Mouse (Mus musculus) cerebellum, adult 11 months (tissue): ENCODE data around the gene Mmrn2.
"Not testable (repeated sequence)": the region's sequence is repeated elsewhere in the genome, so short reads cannot be mapped to it uniquely, and the experiment has no call there.

Experiments
- DNase-seq: peaks from one replicate; pipeline ENCODE4 v3.0.0; 2022

The Mmrn2 gene

DNA sequence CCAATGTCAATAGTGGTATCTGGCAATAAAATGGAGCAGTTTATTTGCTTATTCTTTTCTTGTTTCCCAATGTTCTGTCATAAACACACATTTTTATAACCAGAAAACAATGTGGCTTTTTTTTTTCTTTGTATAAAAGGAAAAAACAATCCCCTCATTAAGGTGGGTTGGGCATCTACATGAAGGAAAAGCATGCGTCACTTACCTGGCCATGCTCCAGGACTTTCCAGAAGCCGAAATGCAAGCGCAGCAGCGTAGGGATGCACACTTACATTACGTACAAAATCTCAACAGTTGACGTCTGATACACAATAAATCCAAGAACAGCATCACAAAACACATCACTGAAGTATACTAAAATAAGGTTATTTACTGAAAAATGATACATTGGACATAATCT lies 35.5 kb downstream of the Mmrn2 start:
- DNase-seq, result no peak

- DNase-seq, result no peak
These were observed 37.1 kb downstream of the Mmrn2 start for GRCm38 (mm10) chr14:34412164-34412896.

DNA sequence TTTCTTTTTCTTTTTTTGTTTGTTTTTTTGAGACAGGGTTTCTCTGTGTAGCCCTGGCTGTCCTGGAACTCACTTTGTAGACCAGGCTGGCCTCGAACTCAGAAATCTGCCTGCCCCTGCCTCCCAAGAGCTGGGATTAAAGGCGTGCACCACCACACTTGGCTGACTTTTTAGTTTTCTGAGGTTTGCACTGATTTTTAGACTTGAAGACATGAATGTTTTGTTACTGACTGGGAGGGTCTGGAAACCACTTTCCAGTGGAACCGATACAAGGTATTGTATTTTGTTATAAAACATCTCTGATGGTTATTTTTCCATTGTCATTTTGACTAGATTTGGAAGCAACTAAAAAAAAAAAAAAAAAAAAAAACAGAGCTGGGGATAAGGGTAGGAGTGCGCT lies 41.7 kb downstream of the Mmrn2 start:
- DNase-seq, result not testable (repeated sequence)

- no peak for DNase-seq
These were observed 42.2 kb downstream of the Mmrn2 start for GRCm38 (mm10) chr14:34417501-34417900.

- DNase-seq, result no peak
These were observed 45.8 kb downstream of the Mmrn2 start for GRCm38 (mm10) chr14:34421078-34421477.

DNA sequence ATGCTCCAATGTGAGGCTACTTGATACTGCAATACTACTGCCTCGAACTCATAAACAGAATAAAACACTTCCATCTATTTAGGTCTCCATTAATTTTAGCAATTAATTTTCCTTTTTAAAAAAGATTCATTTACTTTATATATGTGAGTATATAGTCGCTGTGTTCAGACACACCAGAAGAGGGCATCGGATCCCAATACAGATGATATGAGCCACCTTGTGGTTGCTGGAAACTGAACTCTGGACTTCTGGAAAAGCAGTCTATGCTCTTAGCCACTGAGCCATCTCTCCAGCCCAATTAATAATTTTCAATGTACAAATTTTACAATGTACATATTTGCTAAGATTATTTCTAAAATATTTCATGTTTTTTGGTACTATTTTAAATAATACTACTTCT lies 53.0 kb downstream of the Mmrn2 start:
- DNase-seq, result no peak

DNA sequence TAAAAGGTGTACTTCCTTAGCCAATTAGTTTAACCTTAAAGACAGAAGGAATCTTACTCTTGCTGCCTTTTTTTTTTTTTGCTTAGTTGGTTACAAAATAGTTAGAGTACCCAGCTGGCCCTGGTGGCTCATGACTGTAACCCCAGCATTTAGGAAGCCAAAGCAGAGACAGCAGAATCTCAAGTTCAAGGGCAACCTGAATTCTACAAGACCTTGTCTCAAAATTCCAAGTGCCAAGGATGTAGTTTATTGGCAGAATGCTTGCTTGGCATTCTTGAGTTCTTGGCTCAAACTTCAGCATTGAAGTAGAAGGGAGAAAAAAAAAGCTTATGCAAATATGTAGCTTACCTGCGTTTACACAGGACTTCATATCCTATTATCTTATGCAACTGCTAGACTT lies 53.8 kb downstream of the Mmrn2 start:
- no peak for DNase-seq

- no peak for DNase-seq
These were observed 65.3 kb downstream of the Mmrn2 start for GRCm38 (mm10) chr14:34440526-34441066.

- DNase-seq, result no peak
These were observed 67.3 kb downstream of the Mmrn2 start for GRCm38 (mm10) chr14:34442531-34442930.

GRCm38 (mm10) chr14:34444368-34444767 lies 69.1 kb downstream of the Mmrn2 start:
- DNase-seq, result no peak

GRCm38 (mm10) chr14:34444924-34445323 lies 69.7 kb downstream of the Mmrn2 start:
- no peak for DNase-seq

DNA sequence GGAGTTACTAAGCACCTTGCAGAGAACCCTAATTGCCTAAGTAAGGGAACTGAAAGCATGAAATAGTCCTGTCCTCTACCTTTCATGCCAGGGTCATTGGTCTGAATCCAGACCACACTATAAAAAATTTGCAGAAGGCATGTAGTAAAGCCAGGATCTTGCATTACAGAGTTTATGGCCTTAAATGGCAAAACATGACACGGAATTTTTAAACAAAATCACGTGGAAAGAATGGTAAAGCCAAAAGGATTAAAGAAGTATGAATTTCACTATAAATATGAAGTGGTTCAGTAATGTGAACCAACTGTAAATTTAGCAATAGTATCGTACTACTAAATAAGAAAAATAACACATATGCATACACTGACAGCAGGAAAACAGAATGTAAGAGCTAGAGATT lies 70.1 kb downstream of the Mmrn2 start:
- DNase-seq, result no peak

DNA sequence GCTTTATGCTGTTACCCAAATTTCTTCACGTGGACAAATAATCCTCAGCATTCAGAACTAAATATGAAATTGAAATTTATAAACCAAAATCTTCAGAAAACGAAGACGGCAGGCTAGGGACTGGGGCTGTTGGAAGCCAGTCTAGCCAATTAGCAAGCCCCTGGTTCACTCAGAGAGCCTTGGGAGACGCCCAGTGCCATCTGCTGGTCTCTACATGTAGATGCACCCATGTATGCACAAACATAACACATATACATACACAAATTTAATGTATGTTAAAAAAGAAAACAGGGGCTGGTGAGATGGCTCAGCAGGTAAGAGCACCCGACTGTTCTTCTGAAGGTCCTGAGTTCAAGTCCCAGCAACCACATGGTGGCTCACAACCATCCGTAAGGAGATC lies 71.4 kb downstream of the Mmrn2 start:
- DNase-seq, result no peak

DNA sequence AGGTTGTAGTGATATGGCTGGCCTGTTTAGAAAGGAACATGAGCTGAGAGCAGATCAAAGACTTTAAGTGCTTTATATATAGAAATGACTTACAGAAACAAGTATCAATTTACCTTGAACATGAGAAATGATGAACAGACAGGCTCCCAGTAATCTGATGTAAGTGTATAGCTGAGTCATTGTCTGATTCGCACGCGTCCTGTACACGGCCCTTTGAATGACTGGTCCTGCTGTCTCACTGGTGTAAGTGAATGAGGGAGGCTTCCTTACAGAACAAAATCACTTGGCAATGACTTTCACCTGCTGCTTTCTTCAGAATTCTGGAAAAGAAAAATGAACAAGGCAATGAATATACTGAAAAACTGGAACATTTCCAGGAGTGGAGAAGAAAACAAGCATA lies 72.4 kb downstream of the Mmrn2 start:
- no peak for DNase-seq

DNA sequence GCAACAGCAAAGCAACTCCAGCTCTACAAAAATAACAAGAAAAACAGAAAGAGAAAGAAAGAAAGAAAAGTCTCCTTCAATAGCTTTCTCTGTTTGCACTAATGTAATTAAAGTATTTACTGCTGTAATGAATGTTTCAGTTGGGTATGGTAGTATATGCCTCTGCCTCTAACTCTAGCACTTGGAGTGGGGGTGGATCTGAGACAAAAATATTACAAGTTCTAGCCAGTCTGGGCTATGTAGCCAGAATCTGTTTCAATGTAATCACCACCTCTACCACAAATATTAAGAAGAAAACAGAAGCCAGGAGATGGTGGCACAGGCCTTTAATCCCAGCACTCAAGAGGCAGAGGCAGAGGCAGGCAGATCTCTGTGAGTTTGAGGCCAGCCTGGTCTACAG lies 73.1 kb downstream of the Mmrn2 start:
- no peak for DNase-seq

GRCm38 (mm10) chr14:34449807-34450206 lies 74.5 kb downstream of the Mmrn2 start:
- DNase-seq, result no peak

- no peak for DNase-seq
These were observed 75.2 kb downstream of the Mmrn2 start for GRCm38 (mm10) chr14:34450451-34450850.

DNA sequence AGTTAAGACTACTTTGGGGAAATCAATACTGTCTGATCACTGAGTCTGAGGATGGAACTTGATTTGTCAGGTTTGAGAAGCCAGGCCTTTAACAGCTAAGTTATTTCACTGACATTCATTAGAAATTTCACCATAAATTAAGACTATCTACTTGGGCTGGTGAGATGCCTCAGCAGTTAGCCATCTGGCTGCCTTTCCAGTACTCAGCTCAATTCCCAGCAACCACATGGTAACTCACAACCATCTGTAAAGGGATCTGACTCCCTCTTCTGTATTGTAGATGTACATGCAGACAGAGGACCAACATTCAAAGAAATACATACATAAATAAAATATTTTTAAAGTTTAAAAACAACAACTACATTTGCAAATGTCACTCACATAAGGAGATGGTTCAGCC lies 76.6 kb downstream of the Mmrn2 start:
- DNase-seq, result no peak

DNA sequence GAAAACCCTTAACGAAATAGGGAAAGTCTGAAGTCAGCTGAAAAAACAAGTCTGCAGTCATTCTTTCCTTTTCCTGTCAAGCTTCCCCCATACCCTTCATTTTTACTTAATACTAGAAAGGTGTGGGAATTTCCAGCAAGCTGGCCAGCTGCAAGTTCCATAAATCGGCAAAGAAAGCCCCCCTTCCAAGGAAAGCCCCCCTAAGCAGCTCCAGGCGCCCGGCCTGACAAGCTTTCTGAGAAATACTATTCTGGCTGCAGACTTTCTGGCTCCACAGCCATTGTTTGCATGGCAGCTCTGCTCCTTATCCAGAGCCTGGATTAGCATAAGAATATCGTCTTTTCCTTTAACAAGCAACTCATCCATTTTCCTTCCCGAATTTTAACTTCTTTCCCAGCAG lies 78.4 kb downstream of the Mmrn2 start:
- DNase-seq, result no peak
